In genomic region chr1:74082841-74083463, GRCm38 (mm10) we compare ENCODE assay signal across 9 mouse cellular contexts. TPM values are rescaled to one million over a fixed set of nuclear protein-coding genes. Genes with fewer than 3 reads are reported as not detected.
DNase-seq lines count a peak whose midpoint lies in the region; ATAC-seq and TF ChIP-seq lines count a peak whose summit lies in the region.
"Had no signal": no experiment of that assay in that cellular context is flagged by ENCODE, and none has a peak within 500 bp of the region (broad histone marks: within the 10 kb centered on the region; RNA-seq: fewer than 3 reads in every experiment).

No protein-coding gene starts in this region.

- no peak for TF ChIP-seq EP300 in MEL (IDR thresholded peaks at IDR 0.05; ENCODE audit: low read depth in 1 of 2, low read length in 2 of 2)

- no peak overlapping the region for H3K9ac ChIP-seq in MEL (ENCODE audit: control insufficient read depth, low read depth, low read length, poor library complexity, severe bottlenecking)
- H3K9ac ChIP-seq in liver, embryonic 11.5 days (ENCODE audit: low read depth, low read length) = no peak overlapping the region
- H3K9ac ChIP-seq: embryonic facial prominence, embryonic 15.5 days had no signal

- H3K36me3 ChIP-seq in MEL (ENCODE audit: control insufficient read depth in 1 of 2, insufficient read depth in 2 of 2, low read length in 2 of 2) = no peaks in the 10 kb centered on the region
- H3K36me3 ChIP-seq in liver, embryonic 11.5 days (ENCODE audit: control insufficient read depth, insufficient read depth, low read length) = no peaks in the 10 kb centered on the region

- no peaks in the 10 kb centered on the region for H3K4me1 ChIP-seq in MEL (ENCODE audit: control insufficient read depth in 1 of 2, insufficient read depth in 2 of 2, low read length in 2 of 2)
- peaks cover 24% of the 10 kb centered on the region for H3K4me1 ChIP-seq in liver, embryonic 11.5 days (replicated peaks; ENCODE audit: control insufficient read depth, insufficient read depth, low read length)

- no peak overlapping the region for H3K27ac ChIP-seq in MEL (ENCODE audit: control insufficient read depth, low read depth, low read length)
- no peak overlapping the region for H3K27ac ChIP-seq in liver, embryonic 11.5 days (ENCODE audit: low read depth, low read length)

- H3K79me2 ChIP-seq in MEL (ENCODE audit: control insufficient read depth, insufficient read depth, low read length, poor library complexity) = no peaks in the 10 kb centered on the region

- H3K4me2 ChIP-seq in liver, embryonic 11.5 days = no peak overlapping the region
- H3K4me2 ChIP-seq: embryonic facial prominence, embryonic 15.5 days had no signal

- WGBS in liver, embryonic 11.5 days = 11% methylated on average over 6 of the region's 6 CpGs

- H3K9me3 ChIP-seq in MEL (replicated peaks; ENCODE audit: insufficient read depth, low read length) = no peaks in the 10 kb centered on the region
- H3K9me3 ChIP-seq in liver, embryonic 11.5 days (ENCODE audit: control insufficient read depth, low read length) = no peaks in the 10 kb centered on the region
- H3K9me3 ChIP-seq: embryonic facial prominence, embryonic 15.5 days had no signal

- no peak for TF ChIP-seq POLR2A in MEL (IDR thresholded peaks at IDR 0.05; ENCODE audit: control insufficient read depth in 1 of 2, insufficient read depth in 1 of 2, low read depth in 1 of 2, low read length in 2 of 2, poor library complexity in 1 of 2)

- peak; percentile 74 to 80 for ATAC-seq in hematopoietic stem cell, adult 5-6 weeks (replicated peaks in 1 of 2; ENCODE audit: insufficient read depth in 1 of 2, low FRiP score in 2 of 2, low TSS enrichment in 1 of 2, low read depth in 1 of 2, poor library complexity in 2 of 2, severe bottlenecking in 2 of 2)
- ATAC-seq in liver, embryonic 11.5 days (replicated peaks; ENCODE audit: low FRiP score) = peak; percentile 33
- no peak for ATAC-seq in frontal cortex, adult (ENCODE audit: low TSS enrichment)

- peak overlapping the region; percentile 12 to 16; a peak in 1 of 4 replicates for H3K4me3 ChIP-seq in MEL (ENCODE audit: control insufficient read depth in 1 of 2, insufficient read depth in 1 of 2, low read depth in 2 of 2, low read length in 2 of 2)
- H3K4me3 ChIP-seq in liver, embryonic 11.5 days (ENCODE audit: low read depth, low read length) = no peak overlapping the region
- H3K4me3 ChIP-seq: embryonic facial prominence, embryonic 15.5 days had no signal

- TF ChIP-seq CTCF in MEL (IDR thresholded peaks at IDR 0.05 in 2 of 3, conservative IDR thresholded peaks at IDR 0.05 in 1 of 3; ENCODE audit: control insufficient read depth in 1 of 3, insufficient read depth in 1 of 3, low read depth in 2 of 3, low read length in 3 of 3, poor library complexity in 1 of 3, severe bottlenecking in 1 of 3) = peak; percentile 61 to 84 (median 79)

- no peak; the same call in 1 of the 2 replicates for TF ChIP-seq RAD21 in MEL (IDR thresholded peaks at IDR 0.05; ENCODE audit: low read depth, low read length)

- DNase-seq in layer of hippocampus, postnatal 10 days (ENCODE audit: low spot score in 2 of 2) = peak; percentile 52 to 56
- DNase-seq in layer of hippocampus, postnatal 36 days = no peak
- DNase-seq in MEL (ENCODE audit: low read depth, low spot score) = peak; percentile 40
- DNase-seq in embryo, embryonic 11 days = peak; percentile 75
- DNase-seq in liver, embryonic 11.5 days (ENCODE audit: low spot score) = peak; percentile 61
- DNase-seq in retina, embryonic 14.5 days (ENCODE audit: low spot score) = peak; percentile 85

- no peaks in the 10 kb centered on the region for H3K27me3 ChIP-seq in MEL (ENCODE audit: control insufficient read depth in 1 of 2, insufficient read depth in 2 of 2, low read length in 2 of 2)
- H3K27me3 ChIP-seq in liver, embryonic 11.5 days (replicated peaks; ENCODE audit: control insufficient read depth, insufficient read depth, low read length) = no peaks in the 10 kb centered on the region
- H3K27me3 ChIP-seq: embryonic facial prominence, embryonic 15.5 days had no signal

TF ChIP-seq in MEL, 35 proteins besides CTCF, POLR2A, EP300 and RAD21:
- TF ChIP-seq BHLHE40 (IDR thresholded peaks at IDR 0.05; ENCODE audit: borderline replicate concordance, low read depth, low read length) (no peak), SMC3 (IDR thresholded peaks at IDR 0.05; ENCODE audit: low read depth, low read length) (peak; percentile 61)

RNA-seq across cellular contexts. Expression of gene Tns1, which starts 41.3 kb away (rescaled TPM):
- total RNA-seq in layer of hippocampus, postnatal 10 days (2021) = 10 to 100 TPM; 35.2 to 35.3 TPM
- total RNA-seq in layer of hippocampus, postnatal 36 days (2021) = 10 to 100 TPM; 34.5 to 48.6 TPM
- not detected in 2 replicates for total RNA-seq in MEL (2012; rRNA removed)
- polyA plus RNA-seq in MEL (2012; ENCODE audit: insufficient read depth in 1 of 2, insufficient read length in 2 of 2, low read depth in 1 of 2, low replicate concordance in 2 of 2, missing spikeins in 1 of 2) = under 1 TPM in 1 of 2 experiments, not detected in 1; 0.11 TPM
- total RNA-seq in hematopoietic stem cell, adult 5-6 weeks (2017) = 16.1 and 39.1 TPM in 2 replicates
- polyA plus RNA-seq in liver, embryonic 11.5 days (2014; fragmentation: Nextera tagmentation; extraction: Ambion mirVana) = 19.4 and 20.4 TPM in 2 replicates

RNA-seq across cellular contexts. Expression of gene Rufy4, which starts 42.4 kb away (rescaled TPM):
- under 1 TPM in 1 of 2 experiments, not detected in 1; 0.21 TPM for total RNA-seq in layer of hippocampus, postnatal 10 days (2021)
- not detected for total RNA-seq in layer of hippocampus, postnatal 36 days (2021)
- total RNA-seq in MEL (2012; rRNA removed) = 0.04 TPM in 1 of 2 replicates, not detected in the other
- under 1 TPM in 1 of 2 experiments, not detected in 1; 0.10 TPM for polyA plus RNA-seq in MEL (2012; ENCODE audit: insufficient read depth in 1 of 2, insufficient read length in 2 of 2, low read depth in 1 of 2, low replicate concordance in 2 of 2, missing spikeins in 1 of 2)
- total RNA-seq in hematopoietic stem cell, adult 5-6 weeks (2017) = 2.3 and 2.7 TPM in 2 replicates
- polyA plus RNA-seq in liver, embryonic 11.5 days (2014; fragmentation: Nextera tagmentation; extraction: Ambion mirVana) = 0.17 and 0.34 TPM in 2 replicates

Comparison
In these comparisons a context has a peak if more than half of its experiments do, and no peak if none do; other contexts are left out.
1. DNase-seq: peak in layer of hippocampus, postnatal 10 days (2 of 2), MEL (single experiment), embryo, embryonic 11 days (single experiment), liver, embryonic 11.5 days (single experiment) and retina, embryonic 14.5 days (single experiment); none in layer of hippocampus, postnatal 36 days (0 of 2).
2. RNA of gene Tns1, which starts 41.3 kb away (total RNA-seq): 34.5 to 48.6 TPM in layer of hippocampus, postnatal 36 days, 35.2 to 35.3 TPM in layer of hippocampus, postnatal 10 days and 16.1 to 39.1 TPM in hematopoietic stem cell, adult 5-6 weeks; not detected in MEL; every median in the first group is over 10 times any median in the second.